Mouse (Mus musculus): Measurements from ENCODE around the gene Pacsin1. TPM values are rescaled to one million over a fixed set of nuclear protein-coding genes. Genes with fewer than 3 reads are reported as not detected.

The Pacsin1 gene
- polyA plus RNA-seq, 1 experiment from 2014 or later, result 4.7 TPM

- no peaks in the 10 kb centered on the region for H3K9me3 ChIP-seq (replicated peaks; ENCODE audit: control insufficient read depth, low read length)
- peak; percentile 93 for DNase-seq (ENCODE audit: low spot score)
- WGBS, result 7% methylated on average over 25 of the region's 25 CpGs
- no peak overlapping the region for H3K27ac ChIP-seq (replicated peaks; ENCODE audit: low read depth, low read length)
- peak; percentile 86 for ATAC-seq (replicated peaks; ENCODE audit: insufficient number of reproducible peaks, low FRiP score, low TSS enrichment, low read depth)
- H3K9ac ChIP-seq (replicated peaks; ENCODE audit: low read length), result no peak overlapping the region
- peak overlapping the region; percentile 37 for H3K4me2 ChIP-seq (ENCODE audit: low read depth, low read length)
- no peaks in the 10 kb centered on the region for H3K36me3 ChIP-seq (replicated peaks; ENCODE audit: control insufficient read depth, insufficient read depth, low read depth, low read length)
- H3K4me1 ChIP-seq (ENCODE audit: control insufficient read depth, insufficient read depth, low read length), result no peaks in the 10 kb centered on the region
- 0 out of 2 replicates have a peak, but pooled peaks cover 5% of the 10 kb centered on the region for H3K27me3 ChIP-seq (ENCODE audit: control insufficient read depth, insufficient read depth, low read length)
- peak overlapping the region; percentile 17; the same call in 1 of the 2 replicates for H3K4me3 ChIP-seq (ENCODE audit: low read depth, low read length)
Measured at GRCm38 (mm10) chr17:27707954-27708661, 52.8 kb downstream of the Pacsin1 start.

GRCm38 (mm10) chr17:27709650-27710049 lies 54.3 kb downstream of the Pacsin1 start:
- Histone ChIP-seq H3K4me1 (ENCODE audit: control insufficient read depth, insufficient read depth, low read length) (no peaks in the 10 kb centered on the region), H3K4me2 (ENCODE audit: low read depth, low read length) (no peak overlapping the region), H3K9ac (replicated peaks; ENCODE audit: low read length) (no peak overlapping the region), H3K4me3 (ENCODE audit: low read depth, low read length) (no peak overlapping the region), H3K27me3 (ENCODE audit: control insufficient read depth, insufficient read depth, low read length) (0 out of 2 replicates have a peak, but pooled peaks cover 5% of the 10 kb centered on the region), H3K9me3 (replicated peaks; ENCODE audit: control insufficient read depth, low read length) (no peaks in the 10 kb centered on the region), H3K36me3 (replicated peaks; ENCODE audit: control insufficient read depth, insufficient read depth, low read depth, low read length) (no peaks in the 10 kb centered on the region), H3K27ac (replicated peaks; ENCODE audit: low read depth, low read length) (no peak overlapping the region)
- WGBS, result 75% methylated on average over 5 of the region's 5 CpGs
- no peak for DNase-seq (ENCODE audit: low spot score)
- ATAC-seq (replicated peaks; ENCODE audit: insufficient number of reproducible peaks, low FRiP score, low TSS enrichment, low read depth), result no peak

DNA sequence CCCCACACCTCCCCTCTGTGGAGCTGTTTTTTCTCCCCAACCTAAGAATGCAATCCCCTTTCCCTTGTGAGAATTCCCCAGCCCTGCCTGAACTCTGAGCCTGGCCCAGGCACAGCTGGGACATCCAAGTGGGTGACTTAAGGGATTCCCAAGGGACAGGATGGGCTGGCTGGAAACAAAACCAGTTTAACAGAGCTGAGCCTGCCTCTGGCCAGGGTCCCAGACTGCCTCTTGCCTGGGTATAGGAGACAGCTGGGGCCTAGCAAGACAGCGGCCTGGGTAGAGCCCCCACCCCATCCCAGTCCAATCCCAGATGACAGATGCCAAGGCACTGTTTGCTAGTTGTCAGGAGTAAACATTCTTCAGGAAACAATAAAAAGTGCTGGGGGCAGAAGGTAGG lies 57.5 kb downstream of the Pacsin1 start:
- H3K27me3 ChIP-seq (ENCODE audit: control insufficient read depth, insufficient read depth, low read length), result peaks cover 1% of the 10 kb centered on the region; the same call in 1 of the 2 replicates
- no peak overlapping the region for H3K4me2 ChIP-seq (ENCODE audit: low read depth, low read length)
- no peak overlapping the region for H3K27ac ChIP-seq (replicated peaks; ENCODE audit: low read depth, low read length)
- H3K9me3 ChIP-seq (replicated peaks; ENCODE audit: control insufficient read depth, low read length), result no peaks in the 10 kb centered on the region
- no peak overlapping the region for H3K4me3 ChIP-seq (ENCODE audit: low read depth, low read length)
- H3K9ac ChIP-seq (replicated peaks; ENCODE audit: low read length), result no peak overlapping the region
- no peaks in the 10 kb centered on the region; the same call in none of the 2 replicates for H3K4me1 ChIP-seq (ENCODE audit: control insufficient read depth, insufficient read depth, low read length)
- WGBS, result 81% methylated on average over 1 of the region's 1 CpGs
- DNase-seq (ENCODE audit: low spot score) (no peak), ATAC-seq (replicated peaks; ENCODE audit: insufficient number of reproducible peaks, low FRiP score, low TSS enrichment, low read depth) (no peak)
- H3K36me3 ChIP-seq (replicated peaks; ENCODE audit: control insufficient read depth, insufficient read depth, low read depth, low read length), result no peaks in the 10 kb centered on the region

- Histone ChIP-seq H3K27ac (replicated peaks; ENCODE audit: low read depth, low read length) (no peak overlapping the region), H3K4me2 (ENCODE audit: low read depth, low read length) (peak overlapping the region; percentile 38), H3K27me3 (ENCODE audit: control insufficient read depth, insufficient read depth, low read length) (peaks cover 2% of the 10 kb centered on the region; the same call in 1 of the 2 replicates), H3K4me1 (ENCODE audit: control insufficient read depth, insufficient read depth, low read length) (no peaks in the 10 kb centered on the region; the same call in none of the 2 replicates), H3K4me3 (ENCODE audit: low read depth, low read length) (peak overlapping the region; percentile 17; the same call in 1 of the 2 replicates), H3K9ac (replicated peaks; ENCODE audit: low read length) (peak overlapping the region; percentile 28), H3K9me3 (replicated peaks; ENCODE audit: control insufficient read depth, low read length) (no peaks in the 10 kb centered on the region), H3K36me3 (replicated peaks; ENCODE audit: control insufficient read depth, insufficient read depth, low read depth, low read length) (no peaks in the 10 kb centered on the region)
- DNase-seq (ENCODE audit: low spot score), result peak; percentile 64
- peak; percentile 51; the same call in 1 of the 2 replicates for ATAC-seq (replicated peaks; ENCODE audit: insufficient number of reproducible peaks, low FRiP score, low TSS enrichment, low read depth)
- 2% methylated on average over 16 of the region's 16 CpGs for WGBS
Measured at GRCm38 (mm10) chr17:27716804-27717203, 61.5 kb downstream of the Pacsin1 start.

GRCm38 (mm10) chr17:27718250-27718649 lies 62.9 kb downstream of the Pacsin1 start:
- ATAC-seq (replicated peaks; ENCODE audit: insufficient number of reproducible peaks, low FRiP score, low TSS enrichment, low read depth), result no peak
- peaks cover 2% of the 10 kb centered on the region; the same call in 1 of the 2 replicates for H3K27me3 ChIP-seq (ENCODE audit: control insufficient read depth, insufficient read depth, low read length)
- no peak overlapping the region for H3K27ac ChIP-seq (replicated peaks; ENCODE audit: low read depth, low read length)
- WGBS, result 53% methylated on average over 5 of the region's 5 CpGs
- H3K4me3 ChIP-seq (ENCODE audit: low read depth, low read length), result no peak overlapping the region
- peak; percentile 65 for DNase-seq (ENCODE audit: low spot score)
- H3K36me3 ChIP-seq (replicated peaks; ENCODE audit: control insufficient read depth, insufficient read depth, low read depth, low read length), result no peaks in the 10 kb centered on the region
- H3K9me3 ChIP-seq (replicated peaks; ENCODE audit: control insufficient read depth, low read length), result no peaks in the 10 kb centered on the region
- no peak overlapping the region for H3K4me2 ChIP-seq (ENCODE audit: low read depth, low read length)
- H3K9ac ChIP-seq (replicated peaks; ENCODE audit: low read length), result no peak overlapping the region
- no peaks in the 10 kb centered on the region; the same call in none of the 2 replicates for H3K4me1 ChIP-seq (ENCODE audit: control insufficient read depth, insufficient read depth, low read length)

- H3K4me3 ChIP-seq (ENCODE audit: low read depth, low read length), result no peak overlapping the region
- H3K4me1 ChIP-seq (ENCODE audit: control insufficient read depth, insufficient read depth, low read length), result no peaks in the 10 kb centered on the region; the same call in none of the 2 replicates
- peaks cover 2% of the 10 kb centered on the region; the same call in 1 of the 2 replicates for H3K27me3 ChIP-seq (ENCODE audit: control insufficient read depth, insufficient read depth, low read length)
- H3K9me3 ChIP-seq (replicated peaks; ENCODE audit: control insufficient read depth, low read length), result no peaks in the 10 kb centered on the region
- no peak for ATAC-seq (replicated peaks; ENCODE audit: insufficient number of reproducible peaks, low FRiP score, low TSS enrichment, low read depth)
- H3K4me2 ChIP-seq (ENCODE audit: low read depth, low read length), result no peak overlapping the region
- DNase-seq (ENCODE audit: low spot score), result no peak
- WGBS, result 63% methylated on average over 14 of the region's 14 CpGs
- no peak overlapping the region for H3K27ac ChIP-seq (replicated peaks; ENCODE audit: low read depth, low read length)
- no peak overlapping the region for H3K9ac ChIP-seq (replicated peaks; ENCODE audit: low read length)
- H3K36me3 ChIP-seq (replicated peaks; ENCODE audit: control insufficient read depth, insufficient read depth, low read depth, low read length), result no peaks in the 10 kb centered on the region
Measured at GRCm38 (mm10) chr17:27719663-27720062, 64.4 kb downstream of the Pacsin1 start.

GRCm38 (mm10) chr17:27720326-27720725 lies 65.0 kb downstream of the Pacsin1 start:
- Histone ChIP-seq H3K36me3 (replicated peaks; ENCODE audit: control insufficient read depth, insufficient read depth, low read depth, low read length) (no peaks in the 10 kb centered on the region), H3K4me3 (ENCODE audit: low read depth, low read length) (no peak overlapping the region), H3K9ac (replicated peaks; ENCODE audit: low read length) (no peak overlapping the region), H3K27me3 (ENCODE audit: control insufficient read depth, insufficient read depth, low read length) (peaks cover 2% of the 10 kb centered on the region; the same call in 1 of the 2 replicates), H3K27ac (replicated peaks; ENCODE audit: low read depth, low read length) (no peak overlapping the region), H3K4me2 (ENCODE audit: low read depth, low read length) (no peak overlapping the region), H3K9me3 (replicated peaks; ENCODE audit: control insufficient read depth, low read length) (no peaks in the 10 kb centered on the region), H3K4me1 (ENCODE audit: control insufficient read depth, insufficient read depth, low read length) (peaks cover 3% of the 10 kb centered on the region)
- no peak for ATAC-seq (replicated peaks; ENCODE audit: insufficient number of reproducible peaks, low FRiP score, low TSS enrichment, low read depth)
- WGBS, result 58% methylated on average over 9 of the region's 9 CpGs
- no peak for DNase-seq (ENCODE audit: low spot score)

- 73% methylated on average over 9 of the region's 9 CpGs for WGBS
- ATAC-seq (replicated peaks; ENCODE audit: insufficient number of reproducible peaks, low FRiP score, low TSS enrichment, low read depth) (no peak), DNase-seq (ENCODE audit: low spot score) (no peak)
- H3K36me3 ChIP-seq (replicated peaks; ENCODE audit: control insufficient read depth, insufficient read depth, low read depth, low read length), result no peaks in the 10 kb centered on the region
- H3K9me3 ChIP-seq (replicated peaks; ENCODE audit: control insufficient read depth, low read length), result no peaks in the 10 kb centered on the region
- no peak overlapping the region for H3K4me2 ChIP-seq (ENCODE audit: low read depth, low read length)
- no peak overlapping the region for H3K27ac ChIP-seq (replicated peaks; ENCODE audit: low read depth, low read length)
- no peak overlapping the region for H3K9ac ChIP-seq (replicated peaks; ENCODE audit: low read length)
- no peak overlapping the region for H3K4me3 ChIP-seq (ENCODE audit: low read depth, low read length)
- peaks cover 2% of the 10 kb centered on the region; the same call in 1 of the 2 replicates for H3K27me3 ChIP-seq (ENCODE audit: control insufficient read depth, insufficient read depth, low read length)
- peaks cover 3% of the 10 kb centered on the region for H3K4me1 ChIP-seq (ENCODE audit: control insufficient read depth, insufficient read depth, low read length)
Measured at GRCm38 (mm10) chr17:27721125-27721664, 65.9 kb downstream of the Pacsin1 start.
